Mouse (Mus musculus): Measurements from ENCODE around the gene Iqce.

- no peak for TF ChIP-seq POLR2A (IDR thresholded peaks at IDR 0.05; ENCODE audit: control insufficient read depth, extremely low read depth, insufficient read depth, low read length, poor library complexity)
- TF ChIP-seq CTCF (IDR thresholded peaks at IDR 0.05; ENCODE audit: borderline replicate concordance, control insufficient read depth, extremely low read depth, insufficient read depth, low read length, poor library complexity): no peak
Measured at GRCm38 (mm10) chr5:140638484-140638883, 63.7 kb downstream of the Iqce start.
